Mouse (Mus musculus) E14TG2a.4 (cell line): ENCODE results near the gene Prep.

Source experiments
- CTCF ChIP-seq: conservative IDR thresholded peaks from 2 replicates; pipeline ENCODE4 v1.5.1; 2014; ENCODE audit warnings: low read length
- NANOG ChIP-seq: IDR thresholded peaks from 2 replicates; pipeline ENCODE4 v1.6.1; 2014; ENCODE audit warnings: borderline replicate concordance, low read length, mixed read lengths
- POU5F1 ChIP-seq: IDR thresholded peaks from 2 replicates; pipeline ENCODE4 v1.6.1; 2014; ENCODE audit warnings: low read length, borderline replicate concordance

DNA sequence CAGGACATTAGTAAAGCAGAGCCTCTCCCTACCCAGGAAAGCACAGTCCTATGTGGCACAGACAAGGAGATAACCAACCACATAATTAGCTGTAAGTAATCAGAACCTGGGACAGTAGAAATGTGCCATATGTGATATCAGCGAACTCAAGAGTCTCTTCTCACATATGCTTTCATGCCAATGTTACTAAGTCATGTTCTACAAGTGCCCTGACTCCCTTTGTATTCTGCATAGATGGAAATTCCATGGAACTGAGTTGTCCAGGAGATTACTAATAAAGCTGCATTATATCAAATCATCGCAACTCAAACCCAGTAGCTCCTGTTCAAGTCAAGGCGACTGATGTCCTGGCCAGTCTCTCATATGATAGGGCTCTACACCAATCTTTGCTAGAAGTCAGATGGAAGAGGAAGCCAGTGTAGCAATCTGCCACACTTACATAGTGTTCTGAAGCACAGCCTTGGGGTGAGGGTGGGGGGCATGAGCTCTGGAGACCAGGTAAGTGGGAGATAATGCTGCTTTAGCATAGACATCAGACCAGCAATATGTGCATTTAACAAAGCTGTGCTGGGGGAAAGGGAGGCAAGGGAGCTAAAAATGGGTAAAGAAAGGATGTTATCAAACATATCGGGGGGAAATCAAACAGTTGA lies 113.8 kb downstream of the Prep start:
- TF ChIP-seq CTCF (no peak), NANOG (no peak), POU5F1 (no peak)
